Mouse (Mus musculus): ENCODE results near the gene Clca2.
A peak's percentile ranks its signal among the peaks of the same experiment; 100 is the strongest.

Clca2 gene

DNA sequence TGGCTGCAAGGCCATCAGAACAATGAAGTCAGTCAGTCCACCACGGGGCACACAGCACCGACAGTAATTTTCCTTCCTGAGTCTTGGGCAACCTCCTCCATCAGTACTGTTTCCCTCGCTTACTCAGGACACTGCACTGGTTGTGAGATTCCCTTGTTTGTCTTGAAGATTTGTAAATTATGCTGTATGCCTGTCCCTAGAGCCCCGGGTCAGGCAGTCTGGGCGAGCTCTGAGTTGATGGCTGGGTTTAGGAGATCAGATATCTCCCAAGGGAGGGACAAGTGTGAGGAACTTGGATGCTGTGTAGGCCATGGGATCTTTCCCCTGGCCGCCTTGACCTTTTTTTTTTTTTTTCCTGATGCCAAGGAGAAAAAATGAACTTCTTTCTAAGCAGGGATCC, at the start of gene Clca2:
Gene Clca2 (minus strand): TSS at position 153 of the 400 bp plus-strand sequence.
- DNase-seq (ENCODE audit: low spot score): no peak

DNA sequence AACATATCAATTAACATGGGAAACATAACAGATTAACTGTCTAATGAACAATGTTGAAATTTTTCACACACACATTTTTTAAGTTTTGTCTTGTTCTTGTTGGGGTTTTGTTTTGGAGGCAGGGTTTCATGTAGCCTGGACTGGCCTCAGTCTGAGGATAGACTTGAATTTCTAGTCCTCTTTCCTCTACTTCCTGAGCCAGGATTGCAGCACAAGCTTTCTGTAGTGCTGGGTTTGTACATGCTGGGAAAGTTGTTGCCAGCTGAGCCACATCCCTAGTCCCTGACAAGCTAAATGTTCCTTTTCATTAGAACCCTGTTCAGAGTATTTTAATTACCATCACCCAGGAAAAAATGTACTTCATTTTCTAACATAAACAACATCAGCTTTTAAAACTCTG, 48.7 kb upstream of the Clca2 start:
- no peak for DNase-seq (ENCODE audit: low spot score)

GRCm38 (mm10) chr3:145147483-145147882, 48.2 kb upstream of the Clca2 start:
- no peak for DNase-seq (ENCODE audit: low spot score)

DNA sequence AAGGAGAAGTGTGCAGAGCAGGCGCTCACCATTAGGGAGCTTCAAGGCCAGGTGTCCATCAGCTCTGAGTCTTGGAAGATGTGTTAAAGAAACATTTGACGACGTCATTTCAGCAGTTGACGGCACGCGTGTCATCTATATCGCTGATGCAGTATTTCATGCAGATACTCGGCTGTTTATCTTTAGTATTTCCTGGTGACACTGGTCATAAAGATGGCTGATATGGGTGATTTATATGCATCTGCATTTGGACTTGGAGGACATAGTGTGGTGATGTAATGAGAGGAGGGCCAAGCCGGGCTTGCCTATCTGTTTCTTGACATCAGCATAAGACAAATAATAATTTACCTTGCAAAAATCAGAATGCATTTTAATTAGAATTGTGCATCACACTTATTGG, 47.6 kb upstream of the Clca2 start:
- no peak for DNase-seq (ENCODE audit: low spot score)

DNA sequence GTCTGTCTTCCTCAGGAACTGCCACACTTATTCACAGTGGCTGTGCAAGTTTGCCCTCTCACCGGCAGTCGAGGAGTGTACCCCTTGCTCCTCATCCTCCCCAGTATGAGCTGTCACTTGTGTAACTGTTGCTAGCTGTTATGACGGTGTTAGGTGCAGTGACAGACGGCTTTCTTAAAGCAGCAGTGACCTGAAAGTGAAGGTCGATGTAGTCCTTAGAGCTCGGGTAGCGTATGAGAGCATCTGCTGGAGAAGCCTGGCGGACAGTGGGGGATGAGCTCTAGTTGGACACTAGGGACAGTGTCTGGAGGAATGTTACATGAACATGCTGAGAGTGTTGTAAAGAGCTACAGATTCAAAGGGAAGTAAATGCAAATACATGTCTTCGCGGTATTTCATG, 44.6 kb upstream of the Clca2 start:
- DNase-seq (ENCODE audit: low spot score): no peak

DNA sequence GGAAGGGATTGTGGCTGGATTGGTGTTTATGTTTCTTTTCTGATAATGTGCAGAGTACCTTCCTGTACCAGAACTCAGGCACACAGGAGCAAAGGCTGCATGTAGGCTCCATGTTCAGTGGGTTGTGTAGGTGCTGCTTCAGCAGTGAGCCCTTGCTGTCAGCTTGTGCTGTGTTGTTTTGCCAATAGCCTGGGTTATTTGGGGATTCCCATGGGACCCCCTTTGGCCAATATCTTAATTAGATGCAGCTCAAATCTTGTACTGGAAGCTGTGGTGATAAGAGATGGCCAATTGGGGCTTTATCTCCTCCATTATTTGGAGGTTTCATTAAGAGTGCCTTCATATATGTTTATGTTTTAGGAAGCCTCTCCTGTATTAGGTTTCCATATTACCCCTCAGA, 43.7 kb upstream of the Clca2 start:
- DNase-seq (ENCODE audit: low spot score): no peak

- DNase-seq (ENCODE audit: low spot score): no peak
These were observed 41.0 kb upstream of the Clca2 start for GRCm38 (mm10) chr3:145140236-145140635.

GRCm38 (mm10) chr3:145131210-145131868, 32.1 kb upstream of the Clca2 start:
- DNase-seq (ENCODE audit: low spot score): peak; percentile 27

- no peak for DNase-seq (ENCODE audit: low spot score)
These were observed 30.1 kb upstream of the Clca2 start for GRCm38 (mm10) chr3:145129356-145129755.

DNA sequence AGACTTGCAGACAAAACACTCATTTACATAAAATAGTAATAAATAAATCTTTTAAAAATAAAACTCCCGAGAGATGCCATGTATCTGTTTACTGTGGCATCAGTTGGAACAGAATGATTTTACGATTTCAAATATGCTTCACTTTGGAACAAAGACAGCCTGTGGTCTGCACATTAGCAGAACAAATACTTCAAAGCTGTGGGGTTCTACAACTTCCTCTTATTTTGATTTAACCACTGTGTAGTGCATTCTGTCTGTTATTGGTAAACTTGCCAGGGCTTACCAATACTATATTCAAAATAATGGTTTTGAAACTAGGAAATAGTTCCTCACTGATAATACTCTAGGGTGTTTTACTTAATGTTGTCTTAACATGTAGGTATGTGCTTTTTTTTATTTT, 27.4 kb upstream of the Clca2 start:
- DNase-seq (ENCODE audit: low spot score): no peak

- DNase-seq (ENCODE audit: low spot score): no peak
These were observed 20.2 kb upstream of the Clca2 start for GRCm38 (mm10) chr3:145119425-145119824.

DNA sequence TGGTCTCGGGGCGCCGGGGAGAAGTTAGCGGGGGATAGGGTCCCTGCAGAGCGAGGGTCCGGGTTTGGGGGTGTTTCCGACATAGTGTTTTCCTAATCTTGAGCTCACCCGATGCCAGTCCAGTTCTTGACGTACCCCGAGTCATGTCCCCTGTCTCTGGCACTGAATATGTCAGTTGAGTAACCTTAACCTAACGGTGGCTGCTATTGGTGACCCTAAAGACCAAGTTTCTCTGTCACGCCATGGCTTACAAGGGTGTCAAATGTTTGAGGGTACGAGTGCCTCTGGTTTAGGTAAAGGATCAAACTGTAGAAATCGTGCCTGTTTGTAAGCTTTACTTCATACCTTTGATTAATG, 19.7 kb upstream of the Clca2 start:
- no peak for DNase-seq (ENCODE audit: low spot score)

DNA sequence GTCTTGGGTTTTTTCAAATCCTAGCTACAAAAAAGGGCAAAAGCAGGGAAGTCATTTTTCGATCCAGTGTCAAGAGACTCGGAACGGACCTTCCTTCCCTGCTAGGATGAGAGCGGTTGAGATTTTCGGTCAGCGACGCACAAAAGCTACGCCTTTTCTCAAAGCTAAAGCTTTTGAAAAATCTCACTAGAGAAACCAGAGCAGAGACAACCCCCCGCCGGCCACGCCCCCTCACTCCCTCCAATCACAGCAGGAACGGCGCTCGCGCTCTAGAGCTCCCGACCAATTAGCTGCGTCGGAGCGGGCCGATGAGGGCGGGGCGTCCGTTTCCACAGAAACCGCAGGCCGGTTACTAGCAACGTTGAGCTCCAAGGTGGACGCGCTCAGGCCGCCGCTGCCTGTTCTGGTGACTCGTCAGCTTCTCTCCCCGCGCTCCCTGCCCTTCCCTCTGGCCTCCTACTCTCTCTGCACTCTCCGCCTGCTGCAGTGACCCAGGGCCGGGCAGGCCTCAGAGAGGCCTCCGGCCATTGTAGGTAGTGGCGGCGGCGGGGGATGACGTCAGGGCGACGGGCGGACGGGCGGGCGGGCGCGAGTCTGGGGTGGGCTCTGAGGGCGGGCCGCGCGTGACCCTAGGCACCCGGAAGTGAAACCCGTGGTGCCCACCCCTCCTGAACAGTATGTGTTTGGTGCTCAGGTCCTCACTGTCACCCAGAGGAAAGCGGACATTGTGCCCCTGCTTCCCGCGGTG, 19.2 kb upstream of the Clca2 start, which contains the start of gene Odf2l:
Gene Odf2l (plus strand): TSS at position 335 of the 748 bp plus-strand sequence.
- peak; percentile 97 for DNase-seq (ENCODE audit: low spot score)

GRCm38 (mm10) chr3:145117637-145118036, 18.4 kb upstream of the Clca2 start:
- DNase-seq (ENCODE audit: low spot score): no peak

DNA sequence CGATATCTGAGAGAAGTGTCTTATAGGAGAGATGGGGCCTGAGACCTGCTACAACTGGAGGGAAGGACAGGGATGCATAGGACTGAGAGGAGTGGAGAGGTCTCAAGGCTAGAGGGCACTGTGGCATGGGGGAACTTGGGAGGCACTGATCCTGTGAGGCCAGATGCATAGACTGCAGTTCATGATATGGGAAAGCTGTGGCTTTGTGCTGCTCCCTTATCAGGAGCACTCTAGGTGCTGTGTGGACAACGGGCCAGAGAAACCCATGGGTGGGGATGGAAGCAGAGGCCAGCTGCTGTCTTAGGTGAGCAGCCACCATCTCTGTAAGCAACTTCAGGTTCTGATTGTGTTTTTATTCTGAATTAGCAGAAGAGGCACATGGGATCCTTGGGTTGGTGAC, 15.9 kb upstream of the Clca2 start:
- DNase-seq (ENCODE audit: low spot score): no peak

DNA sequence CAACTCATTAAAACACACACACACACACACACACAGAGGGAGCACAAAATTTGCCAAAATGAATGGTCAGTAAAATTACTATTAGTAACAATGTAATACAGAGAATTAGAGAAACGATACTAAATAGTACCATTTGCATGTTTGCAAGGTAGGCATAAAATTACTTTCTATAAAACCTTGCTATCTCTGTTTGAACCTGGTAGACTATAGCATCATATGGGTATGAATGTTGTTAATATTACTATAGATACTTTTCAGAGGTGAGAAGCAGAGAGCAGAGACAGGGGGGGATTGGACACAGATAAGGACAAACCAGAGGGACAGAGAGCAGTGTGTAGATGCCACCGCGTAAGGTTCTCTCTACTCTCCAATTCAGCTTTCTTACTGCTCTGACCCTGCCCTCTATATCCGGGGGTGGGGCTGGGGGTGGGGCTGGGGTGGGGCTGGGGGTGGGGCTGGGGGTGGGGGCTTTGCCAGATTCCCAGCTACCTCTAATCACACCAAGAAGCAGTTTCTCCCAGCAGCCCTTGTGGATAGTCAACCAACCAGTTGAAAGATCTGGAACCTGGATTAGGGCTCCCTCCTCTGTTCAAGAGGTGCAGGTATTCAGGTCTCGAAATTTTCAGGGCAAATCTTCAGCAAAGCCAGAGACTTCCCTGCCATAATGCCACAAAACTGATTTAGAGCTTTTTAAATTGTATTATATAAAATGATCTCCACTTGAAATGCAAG, 6.7 kb upstream of the Clca2 start:
- no peak for DNase-seq (ENCODE audit: low spot score)

DNA sequence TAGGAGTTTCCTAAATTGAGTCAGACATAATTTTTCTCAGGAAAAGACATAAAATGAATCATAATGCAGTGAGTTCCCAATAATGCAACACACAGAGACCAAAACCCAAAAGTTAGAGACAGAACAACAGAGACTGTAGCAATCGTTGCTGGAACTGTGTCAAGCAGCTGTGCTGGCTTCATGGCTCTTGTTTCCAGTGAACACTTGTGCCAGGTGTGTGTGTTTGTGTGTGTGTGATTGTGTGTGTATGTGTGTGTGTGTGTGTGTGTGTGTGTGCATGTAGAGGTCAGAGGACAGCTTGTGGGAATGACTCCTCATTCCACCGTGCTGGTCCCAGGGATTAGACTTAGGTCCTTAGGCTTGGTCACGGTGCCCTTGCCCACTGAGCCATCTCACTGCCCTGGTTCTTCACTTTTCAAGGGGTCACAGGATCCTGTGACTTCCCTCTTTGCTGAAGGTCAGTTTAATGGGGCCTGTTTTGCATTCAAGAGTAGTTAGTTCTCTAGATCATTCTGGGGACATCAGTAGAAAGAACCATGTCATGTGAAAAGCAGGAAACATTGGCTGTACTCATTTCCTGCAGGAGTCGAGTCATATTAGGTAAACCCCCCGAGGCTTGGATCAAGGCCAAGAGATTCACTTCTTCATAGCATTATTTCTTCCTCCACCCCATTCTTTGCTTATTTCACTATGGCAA, 6.0 kb upstream of the Clca2 start:
- DNase-seq (ENCODE audit: low spot score): no peak

GRCm38 (mm10) chr3:145103770-145104169, 4.5 kb upstream of the Clca2 start:
- no peak for DNase-seq (ENCODE audit: low spot score)

DNA sequence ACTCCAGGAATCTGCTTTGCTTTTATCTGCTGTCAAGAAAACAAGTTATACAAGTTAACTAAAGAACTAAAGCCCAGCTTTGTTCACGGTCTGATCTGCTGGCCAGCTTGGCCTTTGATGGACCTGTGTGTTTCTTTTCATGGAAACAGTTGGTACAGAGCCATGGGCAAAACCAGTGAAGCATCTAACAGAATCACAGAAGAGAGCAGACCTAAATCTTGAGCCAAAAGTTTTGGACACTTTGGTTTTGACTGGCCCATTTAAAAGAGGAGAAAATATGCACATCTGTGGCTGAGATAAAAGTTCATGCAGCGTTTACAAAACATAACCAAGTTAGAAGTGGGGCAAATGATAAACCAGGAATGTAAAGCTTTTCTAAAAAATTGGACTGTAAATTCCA, 4.1 kb upstream of the Clca2 start:
- no peak for DNase-seq (ENCODE audit: low spot score)

DNA sequence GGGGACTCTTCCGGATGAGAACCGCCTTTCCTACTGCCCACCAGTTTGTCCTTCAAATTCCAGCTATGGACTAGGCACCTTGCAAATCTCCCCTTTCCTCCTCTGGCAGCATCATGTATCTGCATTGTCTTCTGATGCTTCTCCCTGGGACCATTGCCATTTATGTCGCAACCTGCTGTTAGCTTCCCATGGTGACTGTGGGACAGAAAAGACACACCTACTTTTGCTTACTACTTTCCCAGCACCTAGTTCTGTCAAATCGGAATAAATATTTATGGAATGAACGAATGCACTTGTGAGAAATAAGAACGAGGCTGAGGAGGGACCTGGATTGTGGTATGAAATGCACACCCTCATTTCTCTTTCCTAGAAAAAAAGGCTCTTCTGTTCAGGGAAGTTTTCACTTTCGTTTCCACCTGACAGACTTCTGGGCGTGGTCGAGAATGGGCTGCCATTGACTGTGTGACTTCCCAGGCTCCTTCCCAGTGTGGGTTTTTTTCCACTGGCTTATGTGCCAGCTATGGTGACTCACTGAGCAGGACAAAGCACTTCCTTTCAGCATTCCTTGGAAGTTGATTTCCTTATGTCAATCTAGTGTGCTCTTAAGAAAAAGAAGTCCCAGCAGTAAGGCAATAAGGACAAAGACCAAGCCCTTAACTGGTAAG, 2.8 kb upstream of the Clca2 start:
- DNase-seq (ENCODE audit: low spot score): peak; percentile 68

- no peak for DNase-seq (ENCODE audit: low spot score)
These were observed 11.2 kb downstream of the Clca2 start for GRCm38 (mm10) chr3:145087857-145088598.

Measured in lung, postnatal 25 days (tissue).